Mouse (Mus musculus) liver, adult (tissue): ENCODE results near the gene Akap12.

Experiments used
- GATA4 ChIP-seq: IDR thresholded peaks from 2 replicates; pipeline ENCODE4 v1.6.1; 2014; ENCODE audit warnings: mild to moderate bottlenecking, low read length; ENCODE audit not compliant: insufficient replicate concordance

Akap12 gene

DNA sequence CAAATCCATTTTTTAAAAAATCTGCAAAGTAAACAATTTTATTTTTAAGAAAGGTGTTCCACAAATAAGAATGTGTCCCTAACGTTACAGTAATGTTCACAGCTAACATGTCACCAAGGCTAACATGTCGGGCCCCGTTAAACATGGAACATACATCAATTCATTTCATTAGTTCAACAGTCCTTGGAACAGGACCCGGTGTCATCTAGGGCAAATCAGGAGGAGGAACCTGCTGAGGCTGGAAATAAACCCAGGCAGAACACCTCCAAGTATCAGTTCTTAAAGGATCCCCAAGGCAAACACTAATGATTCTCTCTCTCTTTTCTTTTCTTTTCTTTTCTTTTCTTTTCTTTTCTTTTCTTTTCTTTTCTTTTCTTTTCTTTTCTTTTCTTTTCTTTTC is 108.6 kb downstream of the Akap12 start:
- no peak for TF ChIP-seq GATA4

DNA sequence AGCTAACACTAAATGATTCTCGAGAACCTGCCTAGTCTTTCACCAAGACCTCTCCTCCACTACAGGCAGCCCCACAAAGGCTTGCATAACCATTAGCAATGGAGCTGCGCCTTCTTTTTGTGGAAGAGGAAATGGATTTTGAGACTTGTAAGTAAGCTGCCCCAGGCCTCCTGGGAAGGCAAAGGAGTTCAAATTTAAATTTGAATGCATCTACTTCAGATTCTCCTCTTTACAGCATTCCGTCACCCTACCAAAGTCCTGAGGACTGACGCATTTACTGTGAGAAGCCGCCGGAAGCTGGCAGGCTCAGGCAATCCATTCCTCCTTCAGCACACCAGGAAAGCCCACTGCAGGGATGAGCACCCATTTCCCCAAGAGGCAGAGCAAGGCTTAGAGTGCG is 109.1 kb downstream of the Akap12 start:
- no peak for TF ChIP-seq GATA4

DNA sequence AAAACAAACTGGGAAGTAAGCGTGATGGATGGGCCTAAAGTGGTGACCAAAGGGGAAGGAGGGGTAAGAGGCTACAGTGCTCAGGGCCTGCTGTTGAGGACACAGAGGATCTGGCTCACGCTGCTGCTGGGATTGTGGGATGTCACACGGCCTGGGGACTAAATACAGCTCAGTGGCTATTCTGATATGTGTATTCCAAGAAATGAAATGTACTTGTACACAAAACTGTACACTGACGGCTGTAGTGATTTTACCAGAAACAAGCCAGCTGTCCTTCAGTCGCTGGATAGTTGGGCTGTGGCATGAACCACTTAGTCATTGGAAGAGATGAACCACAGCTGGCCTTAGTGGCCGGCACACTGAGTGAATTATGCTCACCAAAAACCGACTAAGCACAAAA is 110.3 kb downstream of the Akap12 start:
- TF ChIP-seq GATA4, result no peak

DNA sequence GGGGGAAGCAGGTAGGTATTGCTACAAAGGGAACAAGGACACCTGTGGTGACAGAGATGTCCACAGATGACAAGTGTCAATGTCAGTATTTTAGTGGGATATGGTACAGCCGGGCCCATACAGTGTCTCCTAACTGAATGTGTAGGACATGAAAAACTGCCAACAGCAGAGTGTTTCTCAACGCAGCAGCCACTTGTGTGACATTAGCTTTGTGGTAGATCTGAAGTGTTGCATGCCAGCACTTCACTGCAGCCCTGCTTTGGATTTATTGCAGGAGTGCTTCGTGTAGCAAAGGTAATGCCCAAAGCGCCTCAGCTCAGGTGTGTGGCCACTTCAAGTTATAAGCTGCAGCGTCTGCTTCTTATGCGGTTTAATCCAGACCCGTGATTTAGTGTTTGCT is 110.8 kb downstream of the Akap12 start:
- no peak for TF ChIP-seq GATA4

DNA sequence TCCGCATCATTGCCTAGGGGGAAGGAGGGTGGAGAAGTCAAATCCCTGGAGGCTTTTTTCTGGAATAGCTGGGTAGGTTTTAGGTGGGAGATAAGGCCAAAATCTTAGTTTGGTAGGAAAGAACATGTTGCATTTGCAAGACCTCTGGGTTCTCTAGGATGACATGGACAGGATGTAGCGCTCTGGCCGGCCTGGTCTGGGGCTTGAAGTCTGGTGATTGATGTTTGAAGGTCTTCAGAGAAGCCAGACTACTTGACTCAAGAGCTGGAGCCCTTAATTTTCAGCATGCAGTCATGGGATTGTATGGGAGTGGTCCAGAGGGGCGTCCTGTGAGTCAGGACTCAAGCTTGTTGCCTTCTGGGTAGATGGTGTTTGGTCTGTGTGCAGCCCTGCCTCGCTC is 114.6 kb downstream of the Akap12 start:
- no peak for TF ChIP-seq GATA4

DNA sequence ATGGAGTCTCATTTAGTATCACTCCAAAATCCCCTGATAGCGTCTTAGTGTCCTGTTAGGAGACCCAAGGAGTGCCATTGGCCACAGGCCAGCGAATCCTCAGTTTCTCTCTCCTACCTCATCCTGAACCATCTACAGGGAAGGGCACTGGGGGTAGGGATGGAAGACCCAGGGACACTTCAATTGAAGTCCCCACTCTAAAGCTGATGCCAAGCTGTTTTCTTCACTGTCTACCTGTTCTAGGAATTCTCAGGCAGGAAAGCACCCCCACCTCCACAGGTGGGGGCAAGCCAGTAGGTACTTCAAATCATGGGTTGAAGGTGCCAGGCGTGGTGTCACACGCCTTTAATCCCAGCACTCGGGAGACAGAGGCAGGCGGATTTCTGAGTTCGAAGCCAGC is 118.1 kb downstream of the Akap12 start:
- no peak for TF ChIP-seq GATA4

DNA sequence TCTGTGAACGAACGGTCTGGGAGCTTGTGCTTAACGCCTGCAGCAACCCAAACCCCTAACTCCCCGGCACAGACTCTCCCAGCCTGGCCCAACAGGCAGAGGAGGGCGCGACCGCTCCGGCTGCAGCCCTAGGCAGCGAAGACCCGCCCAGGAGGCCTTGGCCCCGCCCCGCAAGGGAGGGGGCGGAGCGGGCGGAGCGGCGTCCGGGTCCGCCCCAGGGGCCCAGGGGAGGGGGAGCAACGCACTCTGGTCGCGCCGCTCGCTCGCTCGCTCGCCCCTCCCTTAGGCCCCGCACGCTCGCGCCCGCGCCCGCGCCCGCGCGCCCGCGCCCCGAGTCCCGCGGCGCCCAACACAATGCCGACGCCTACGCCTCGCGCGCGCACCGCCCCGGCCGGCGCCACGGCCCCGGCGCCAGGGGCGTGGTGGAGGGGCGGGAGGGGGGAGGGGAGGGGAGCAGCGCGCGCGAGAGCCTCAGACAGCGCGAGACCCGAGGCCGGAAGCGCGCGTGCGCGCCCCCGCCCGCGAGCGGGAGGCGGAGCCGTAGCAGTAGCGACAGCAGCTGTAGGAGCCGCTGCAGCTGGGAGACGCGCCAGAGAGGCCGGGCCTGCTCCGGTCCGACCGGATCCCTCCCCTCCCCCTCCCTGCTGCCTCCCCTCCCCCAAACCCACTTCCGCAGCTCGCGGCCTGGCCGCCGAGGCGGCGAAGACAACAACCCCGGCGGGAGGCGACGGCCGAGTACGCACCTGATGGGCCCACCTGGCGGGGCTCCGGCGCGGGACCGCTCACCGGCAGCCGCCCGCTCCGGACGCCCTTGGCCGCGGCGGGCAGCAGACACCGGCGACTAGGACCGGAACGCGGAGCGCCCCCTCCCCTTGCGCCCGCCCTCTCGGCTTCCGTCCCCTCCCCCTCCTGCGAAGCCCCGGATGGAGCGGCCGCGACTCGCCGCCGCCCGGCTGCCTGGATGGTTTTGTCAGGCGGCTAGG is 120.7 kb downstream of the Akap12 start:
- TF ChIP-seq GATA4, result no peak

DNA sequence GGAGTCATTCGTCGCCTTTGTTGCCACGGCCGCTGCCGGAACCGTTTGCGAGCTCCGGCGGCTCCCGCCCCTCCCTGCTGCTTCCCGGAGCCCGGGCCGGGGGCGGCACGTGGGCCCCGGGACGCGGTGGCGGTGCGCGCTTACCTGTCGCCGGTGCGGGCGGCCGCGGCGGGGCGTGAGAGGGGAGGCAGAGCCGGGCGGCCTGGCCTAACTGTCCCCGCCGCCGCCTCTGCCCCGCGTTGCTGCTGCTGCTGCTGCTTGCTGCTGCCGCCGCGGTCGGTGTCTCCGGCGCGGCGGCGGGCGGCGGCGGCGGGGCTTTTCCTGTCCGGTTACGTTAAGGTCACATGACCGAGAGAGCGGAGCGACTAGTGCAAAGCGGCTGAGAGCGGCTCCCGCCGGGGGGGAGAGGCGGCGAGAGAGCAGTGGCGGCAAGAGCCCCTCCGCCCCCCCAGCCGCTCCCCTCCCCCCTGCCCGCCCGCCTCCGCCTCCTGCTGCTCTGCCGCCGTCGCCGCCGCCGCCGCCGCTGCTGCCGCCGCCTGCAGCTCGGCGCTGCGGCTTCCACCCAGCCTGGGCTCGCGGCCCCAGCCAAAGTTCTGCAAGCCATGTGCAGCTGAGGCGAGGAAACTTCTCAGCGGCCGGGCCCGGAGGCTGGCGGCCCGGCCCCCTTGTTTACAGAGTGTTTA is 121.7 kb downstream of the Akap12 start, which contains the start of gene Zbtb2:
Gene Zbtb2, minus strand, starts transcription at position 408 of the 683 bp plus-strand sequence.
- no peak for TF ChIP-seq GATA4

DNA sequence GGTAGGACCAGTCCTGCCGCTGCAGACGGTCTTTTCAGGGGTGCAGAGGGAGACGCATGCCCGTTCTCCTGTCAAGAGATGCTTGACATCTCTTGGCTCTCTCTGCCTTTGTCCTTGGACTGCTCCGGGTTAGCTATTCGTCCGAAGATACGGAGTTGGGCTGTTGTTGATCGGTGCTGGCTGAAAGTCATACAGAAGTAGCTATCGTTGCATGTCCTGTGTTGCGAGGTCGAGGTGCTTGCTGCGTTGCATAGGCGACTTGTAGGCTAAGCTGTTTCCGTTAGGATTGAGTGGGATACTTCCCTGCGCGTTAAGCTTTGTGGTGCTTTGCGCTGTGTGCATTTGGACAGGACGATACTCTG is 122.2 kb downstream of the Akap12 start:
- TF ChIP-seq GATA4, result no peak

DNA sequence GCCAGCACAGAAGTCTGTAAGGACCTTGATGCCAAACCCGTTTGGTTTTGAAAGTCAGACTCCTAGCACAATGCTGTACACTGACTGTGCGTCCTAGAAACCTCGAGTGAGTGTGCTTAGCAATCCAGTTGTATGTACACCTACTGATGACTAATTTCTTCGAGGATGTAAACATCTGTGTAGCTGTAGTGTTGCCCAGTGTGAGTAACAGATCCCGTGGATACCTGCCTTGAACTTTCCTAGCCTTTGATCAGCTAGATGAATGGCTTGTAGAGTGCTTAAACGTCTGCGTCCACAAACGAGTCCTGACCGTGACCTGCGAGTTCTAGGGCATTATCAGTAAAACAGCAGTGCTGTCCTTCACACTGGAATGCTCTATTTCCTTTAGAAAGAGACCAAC is 122.9 kb downstream of the Akap12 start:
- TF ChIP-seq GATA4, result no peak

DNA sequence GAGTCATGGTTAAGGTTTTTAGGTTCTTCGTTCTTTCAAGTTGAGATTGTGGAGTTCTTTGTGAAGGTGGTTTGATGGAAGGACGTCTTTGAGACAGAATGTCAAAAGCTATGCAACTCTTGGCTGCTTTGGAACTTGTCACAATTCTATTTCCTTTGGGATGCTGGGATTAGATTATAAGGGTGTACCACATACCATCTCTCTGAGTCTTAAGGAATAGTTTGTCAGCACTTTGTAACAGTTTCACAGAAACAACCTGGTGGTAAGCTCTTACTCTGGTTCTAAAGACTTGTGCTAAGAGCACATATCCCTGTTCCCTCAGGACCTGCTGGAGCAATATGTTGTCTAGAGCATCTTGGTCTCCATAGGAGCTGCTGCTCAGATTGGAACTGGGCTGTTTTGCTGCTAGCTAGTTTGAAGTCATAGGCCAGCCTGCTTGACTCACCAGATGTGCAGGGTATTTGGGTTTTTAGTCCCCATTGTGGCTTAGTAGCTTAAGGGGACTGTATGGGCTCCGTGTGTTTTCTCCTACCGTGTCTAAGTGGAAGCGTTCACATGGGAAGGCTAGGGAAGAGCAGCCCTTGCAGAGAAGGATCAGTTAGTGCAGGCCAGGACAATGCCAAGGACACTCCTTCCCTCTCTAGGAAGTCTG is 123.4 kb downstream of the Akap12 start:
- TF ChIP-seq GATA4, result no peak

DNA sequence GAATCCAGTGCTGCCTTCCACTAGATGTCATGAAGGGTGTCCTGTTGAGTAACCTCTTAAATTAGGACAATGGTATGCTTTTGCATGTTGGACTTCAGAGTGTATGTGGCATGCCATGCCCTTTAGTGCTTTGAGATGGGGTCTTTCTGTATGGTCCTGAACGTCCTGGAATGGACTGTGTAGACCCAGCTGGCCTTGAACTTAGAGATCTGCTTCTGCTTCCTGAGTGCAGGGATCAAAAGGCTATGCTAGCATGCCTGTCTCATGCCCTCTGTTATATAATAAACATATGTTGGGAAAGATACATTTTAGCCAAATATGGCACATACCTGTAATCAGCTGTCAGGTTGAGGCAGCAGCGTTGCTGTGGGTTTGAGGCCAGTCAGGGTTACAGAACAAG is 124.4 kb downstream of the Akap12 start:
- TF ChIP-seq GATA4, result no peak

DNA sequence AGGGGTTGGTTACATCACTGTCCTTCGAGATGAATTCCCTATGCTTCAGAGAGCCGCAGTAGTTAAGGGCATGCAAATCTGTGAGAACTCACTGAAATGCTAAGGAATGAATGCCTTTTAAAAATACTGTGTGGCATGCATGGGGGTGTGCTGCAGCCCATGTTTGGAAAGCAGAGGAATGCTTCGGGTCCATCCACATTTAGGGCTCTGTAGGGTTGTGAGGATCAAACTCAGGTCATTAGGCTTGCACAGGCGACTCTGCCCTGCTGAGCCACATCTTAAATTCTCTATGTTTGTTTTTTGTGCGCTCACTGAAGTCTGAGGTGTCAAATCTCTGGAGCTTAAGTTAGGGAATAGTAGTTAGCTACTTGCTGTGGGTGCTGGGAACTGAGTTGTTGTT is 124.9 kb downstream of the Akap12 start:
- TF ChIP-seq GATA4, result no peak

DNA sequence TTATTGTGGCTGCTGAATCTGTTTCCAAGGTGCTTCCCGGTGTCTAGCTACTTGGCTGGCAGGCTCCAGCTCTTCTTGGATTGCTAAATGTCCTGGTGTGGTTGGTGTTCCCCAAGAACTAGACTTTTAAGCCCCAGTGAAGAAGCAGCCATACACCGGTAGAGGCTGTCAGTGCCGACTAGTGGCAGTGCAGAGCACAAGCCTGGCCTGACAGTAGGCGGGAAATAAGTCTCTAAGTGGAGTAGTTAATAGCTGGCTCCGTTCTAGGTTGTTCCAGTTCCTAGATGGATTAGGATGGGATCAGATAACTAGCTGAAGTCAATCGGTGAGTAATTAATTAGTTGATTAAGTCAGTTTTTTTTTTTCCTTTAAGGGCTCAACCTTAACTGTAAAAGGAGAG is 125.7 kb downstream of the Akap12 start:
- no peak for TF ChIP-seq GATA4

DNA sequence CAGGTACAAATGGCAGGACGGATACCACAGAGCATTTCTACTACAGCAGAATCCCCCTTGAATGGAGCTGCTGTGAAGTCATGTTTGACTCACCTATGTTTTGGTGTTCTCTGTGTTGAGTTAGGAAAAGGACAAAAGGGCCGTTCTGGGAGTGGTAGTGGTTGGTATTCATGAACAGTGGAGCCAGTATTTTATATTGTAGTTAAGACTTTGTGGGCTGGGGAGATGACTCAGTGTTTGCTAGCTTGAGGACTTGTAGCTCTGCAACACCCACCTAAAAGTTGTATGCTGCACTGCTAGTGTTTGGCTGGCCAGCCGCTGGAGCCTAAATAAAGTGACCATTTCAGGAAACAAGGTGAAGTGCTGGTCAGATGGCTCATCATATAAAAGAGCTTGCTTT is 129.1 kb downstream of the Akap12 start:
- no peak for TF ChIP-seq GATA4

DNA sequence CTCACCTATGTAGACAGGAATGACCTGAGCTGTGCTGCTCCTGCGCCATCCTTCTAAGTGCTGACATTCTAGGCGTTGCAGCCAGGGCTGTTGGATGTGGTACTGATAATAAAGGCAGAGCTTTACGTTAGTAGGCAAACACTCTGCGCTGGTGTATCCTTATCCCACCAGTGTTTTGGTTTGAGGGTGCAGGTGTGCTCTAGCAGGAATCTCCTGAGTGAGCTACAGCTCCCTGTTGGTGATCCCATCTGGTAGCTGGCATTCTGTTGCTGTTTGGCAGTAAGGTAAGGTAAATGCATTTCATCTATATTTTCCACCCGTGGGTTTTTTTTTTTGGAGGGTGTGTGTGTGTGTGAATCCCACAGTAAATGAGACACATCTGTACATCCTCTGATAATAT is 131.9 kb downstream of the Akap12 start:
- no peak for TF ChIP-seq GATA4
